Mouse (Mus musculus) left cerebral cortex, postnatal 10 days (tissue): ENCODE measurements around the gene Rpa2. TPM values are rescaled to one million over a fixed set of nuclear protein-coding genes. Genes with fewer than 3 reads are reported as not detected.
"Not testable (repeated sequence)": the region's sequence is repeated elsewhere in the genome, so short reads cannot be mapped to it uniquely, and the experiment has no call there.

ENCODE experiments used
- DNase-seq, 2 experiments: peaks; one replicate each; pipeline ENCODE4 v3.0.0; 2021 to 2022; ENCODE audit warnings: low spot score in 2 of 2, mixed read lengths in 1 of 2; ENCODE audit errors: extremely low spot score in 1 of 2
- intact Hi-C: fragments of 180-260 bp; cut with DNase I; formaldehyde crosslinking; loops from one replicate; pipeline ENCODE4 v1.15.1; 2025
- total RNA-seq, 2 experiments: library from RNA; stranded (reverse); gene quantifications; 2 replicates each; pipeline ENCODE4 v1.2.3; 2021

Rpa2 gene
- 10 to 100 TPM; 13.9 to 15.5 TPM for total RNA-seq

DNA sequence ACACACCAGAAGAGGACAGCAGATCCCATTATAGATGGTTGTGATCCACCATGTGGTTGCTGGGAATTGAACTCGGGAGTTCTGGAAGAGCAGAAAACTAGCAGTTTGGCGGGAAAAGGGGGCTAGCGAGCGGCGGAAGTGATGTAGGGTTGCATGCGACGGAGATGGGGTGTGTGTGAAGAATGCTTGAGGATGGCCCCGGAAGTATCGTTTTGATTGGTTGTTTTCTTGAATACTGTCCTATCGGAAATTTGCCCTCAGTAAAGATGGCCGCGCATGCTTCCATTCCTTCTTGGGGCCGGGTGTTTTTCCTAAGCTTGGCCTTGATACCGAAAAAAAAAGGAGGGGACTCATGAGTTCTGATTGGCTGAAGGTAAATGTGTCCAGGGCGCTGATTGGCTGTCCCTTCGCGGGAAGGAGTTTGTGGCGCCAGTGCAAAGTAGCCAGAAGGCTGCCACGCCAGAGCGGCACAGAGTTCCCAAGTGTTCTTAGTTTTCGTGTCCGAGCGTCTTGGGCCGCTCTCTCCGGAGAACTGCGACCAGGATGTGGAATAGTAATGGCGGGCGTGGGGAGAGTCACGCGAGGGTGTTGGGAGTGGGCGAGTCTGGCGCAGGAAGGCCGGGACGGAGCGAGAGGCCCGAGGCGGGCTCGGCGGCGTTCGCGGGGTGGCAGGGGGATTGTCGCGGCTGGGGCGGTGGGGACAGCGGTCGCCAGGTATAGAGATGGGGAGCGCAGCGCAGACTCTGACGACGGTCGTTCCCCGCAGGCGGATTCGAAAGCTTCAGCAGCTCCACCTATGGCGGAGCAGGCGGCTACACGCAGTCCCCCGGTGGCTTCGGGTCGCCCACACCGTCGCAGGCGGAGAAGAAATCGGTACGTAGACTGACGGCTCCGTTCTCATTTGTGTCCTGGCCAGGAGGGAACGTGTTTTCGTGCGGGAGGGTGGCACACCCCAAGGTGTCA, at the start of gene Rpa2:
Rpa2 (plus strand) TSS at position 419 of the 963 bp plus-strand sequence.
- peak; percentile 97 to 99 for DNase-seq
- intact Hi-C loops = no loop called here

DNA sequence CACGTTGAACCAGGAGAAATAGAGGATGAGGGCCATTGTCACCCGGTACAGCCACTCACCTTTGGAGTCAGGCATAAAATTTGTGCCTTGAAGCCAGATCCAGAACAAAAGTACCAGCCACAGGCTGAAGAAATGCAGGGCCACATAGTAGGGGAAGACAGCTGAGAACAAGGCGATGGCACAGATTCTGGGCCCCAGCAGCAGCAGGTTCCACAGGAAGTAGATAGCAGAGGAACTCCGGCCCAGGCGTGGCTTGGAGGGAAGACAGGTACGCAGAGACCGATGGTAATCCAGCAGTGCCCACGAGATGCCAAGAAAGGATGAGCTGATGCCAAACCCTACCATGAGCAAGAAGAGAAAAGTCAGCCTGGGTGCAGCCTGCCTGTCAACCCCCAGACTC, 39.9 kb upstream of the Rpa2 start:
- no peak for DNase-seq
- intact Hi-C loops = no loop called here

DNA sequence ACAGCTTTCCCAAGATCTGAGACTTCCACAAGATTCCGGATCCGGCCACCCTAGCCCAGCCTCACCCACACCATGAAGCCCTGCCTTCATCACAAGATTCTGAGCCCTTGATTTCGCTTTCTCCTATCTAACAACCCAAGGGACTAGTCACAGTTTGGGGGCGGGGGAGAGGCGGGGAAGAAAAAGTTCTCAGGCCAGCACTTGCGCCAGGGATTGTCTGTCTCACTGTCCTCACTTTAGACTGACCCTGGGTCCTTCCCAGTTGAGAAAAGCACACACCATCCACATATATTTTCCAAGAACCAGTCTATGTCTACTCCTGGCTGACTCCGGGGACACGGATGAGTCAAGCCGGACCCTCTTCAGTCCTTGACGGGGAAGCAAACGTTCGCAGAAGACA, 36.5 kb upstream of the Rpa2 start:
- intact Hi-C loops = no loop called here
- DNase-seq = no peak

DNA sequence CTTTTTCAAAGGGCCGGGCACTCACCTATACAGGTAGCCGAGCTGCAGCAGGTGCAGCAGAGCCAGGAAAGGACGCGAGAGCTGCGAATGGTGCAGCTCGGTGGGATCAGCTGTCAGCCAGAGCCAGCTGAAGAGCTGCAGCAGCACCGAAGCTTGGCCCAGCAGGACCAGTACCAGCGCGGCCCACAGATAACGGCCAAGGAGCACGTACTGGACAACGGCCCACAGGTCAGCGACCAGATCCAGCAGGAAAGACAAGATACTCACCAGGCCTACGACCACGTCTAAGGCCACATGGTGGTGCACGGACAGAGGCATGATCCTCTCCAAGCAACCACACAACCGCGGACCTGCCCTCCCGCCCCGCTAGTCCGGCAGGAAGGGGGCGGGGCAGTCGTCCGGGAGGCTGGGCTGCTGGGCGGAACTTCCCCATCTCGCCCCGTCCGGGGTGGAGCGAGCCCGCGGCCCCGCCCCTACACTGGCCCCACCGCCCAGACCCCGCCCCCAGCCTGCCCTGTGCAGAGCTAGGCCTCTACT, 35.9 kb upstream of the Rpa2 start, which contains the start of gene Xkr8:
Xkr8 (minus strand) TSS at position 399 of the 537 bp plus-strand sequence.
- intact Hi-C loops = no loop called here

DNA sequence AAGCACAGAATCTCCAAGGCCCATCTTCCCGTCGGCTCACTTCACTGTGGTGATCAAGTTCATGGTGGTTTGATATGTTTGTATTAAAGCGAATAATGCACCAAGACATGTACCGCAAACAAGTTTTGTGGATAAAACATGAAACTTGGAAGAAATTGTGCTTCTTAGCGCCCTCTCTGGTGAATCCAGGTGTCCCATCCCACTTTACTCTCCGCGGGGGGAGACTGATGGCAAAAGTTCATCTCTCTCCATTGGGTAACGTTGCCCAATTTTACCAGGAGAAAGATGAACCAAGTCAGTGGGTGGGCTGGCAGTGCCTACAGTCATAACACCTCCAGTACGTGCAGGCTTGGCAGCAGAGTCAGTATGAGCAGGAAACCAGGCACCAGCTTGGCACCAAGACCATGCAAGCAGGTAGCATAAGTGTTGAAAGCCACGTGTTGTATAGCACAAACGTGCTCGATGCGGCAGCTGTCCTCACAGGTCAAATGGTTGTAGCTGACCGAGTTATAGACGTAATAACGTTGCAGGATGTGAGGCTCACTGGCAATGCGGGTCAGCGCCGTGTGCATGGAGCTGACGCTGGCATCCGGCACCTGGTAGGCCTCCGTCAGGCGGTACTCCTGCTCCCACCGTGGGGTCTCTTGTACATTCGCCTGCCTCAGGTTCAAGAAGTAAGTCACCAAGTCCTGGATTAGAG, 34.9 kb upstream of the Rpa2 start:
- intact Hi-C loops = no loop called here
- no peak for DNase-seq

More for the DNA sequence above, 35.9 kb upstream of the Rpa2 start, which contains the start of gene Xkr8:
- DNase-seq = peak; percentile 45 to 95

DNA sequence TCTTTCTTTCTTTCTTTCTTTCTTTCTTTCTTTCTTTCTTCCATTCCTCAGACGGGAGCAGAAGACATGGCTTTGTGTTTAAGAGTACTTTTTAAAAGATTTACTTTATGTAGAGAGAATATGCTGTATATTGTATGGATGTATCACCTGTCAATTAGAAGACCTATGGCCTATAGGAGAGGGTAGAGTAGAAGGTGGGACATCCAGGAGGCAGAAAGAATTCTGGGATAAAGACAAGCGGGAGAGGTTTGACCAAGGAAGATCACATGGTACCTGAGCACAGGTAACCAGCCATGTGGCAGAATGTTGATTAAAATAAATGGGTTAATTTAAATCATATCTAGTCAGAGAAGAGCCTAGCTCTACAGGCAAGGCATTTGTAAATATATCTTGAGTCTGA, 33.4 kb upstream of the Rpa2 start:
- no peak for DNase-seq
- intact Hi-C loops = no loop called here

DNA sequence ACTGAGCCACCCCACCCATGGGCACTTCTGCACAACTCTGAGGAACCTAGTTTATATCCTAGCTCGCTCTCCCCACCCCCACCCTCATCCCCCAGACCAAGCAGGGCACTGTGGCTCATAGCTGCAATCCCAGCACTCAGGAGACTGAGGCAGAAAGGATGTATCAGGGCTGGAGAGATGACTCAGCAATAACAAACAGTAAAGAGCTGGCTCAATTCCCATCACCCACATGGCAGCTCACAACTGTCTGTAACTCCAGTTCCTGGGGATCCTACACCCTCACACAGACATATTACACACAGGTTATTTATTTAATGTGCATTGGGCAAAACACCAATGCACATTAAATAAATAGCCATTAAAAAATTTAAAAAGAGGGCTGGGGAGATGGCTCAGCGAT, 32.7 kb upstream of the Rpa2 start:
- DNase-seq = no peak

DNA sequence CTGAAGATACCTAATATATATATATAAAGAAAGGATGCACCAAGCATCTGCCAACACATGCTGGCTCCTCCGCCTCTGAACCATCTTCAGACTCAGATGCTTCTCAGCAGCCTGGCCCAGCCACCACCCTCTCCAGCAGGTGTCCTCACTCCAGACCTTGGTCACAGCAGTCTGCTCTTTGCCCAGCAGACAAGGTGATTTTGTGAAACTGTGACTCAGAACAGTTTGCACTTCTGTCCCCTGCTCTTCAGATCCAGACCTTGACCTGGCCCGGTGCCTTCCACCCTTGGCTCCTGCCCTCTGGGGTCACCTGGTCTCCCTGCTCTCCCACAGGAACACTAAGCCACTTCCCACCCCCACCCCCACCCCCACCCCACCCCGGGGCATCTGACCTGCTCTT, 32.2 kb upstream of the Rpa2 start:
- intact Hi-C loops = no loop called here
- no peak for DNase-seq

More for the DNA sequence above, 32.7 kb upstream of the Rpa2 start:
- intact Hi-C loops = no loop called here

DNA sequence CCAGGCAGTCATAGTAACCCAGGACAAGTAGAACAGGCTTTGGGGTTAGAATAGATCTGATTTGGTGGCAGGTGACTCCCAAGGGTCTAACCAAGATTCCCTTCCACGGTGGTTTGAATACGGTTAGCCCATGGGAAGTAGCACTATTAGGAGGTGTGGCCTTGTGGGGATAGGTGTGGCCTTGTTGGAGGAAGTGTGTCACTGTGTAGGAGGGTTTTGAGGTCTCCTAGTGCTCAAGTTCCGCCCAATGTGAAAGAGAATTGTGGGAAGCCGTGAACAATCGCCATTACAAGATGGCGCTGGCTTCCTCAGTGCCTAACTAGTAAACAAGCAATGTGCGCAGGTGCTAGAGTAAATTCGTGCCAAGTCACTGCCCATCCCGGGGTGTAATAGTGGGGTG, 31.0 kb upstream of the Rpa2 start:
- intact Hi-C loops, DNase-seq: not testable (repeated sequence)

DNA sequence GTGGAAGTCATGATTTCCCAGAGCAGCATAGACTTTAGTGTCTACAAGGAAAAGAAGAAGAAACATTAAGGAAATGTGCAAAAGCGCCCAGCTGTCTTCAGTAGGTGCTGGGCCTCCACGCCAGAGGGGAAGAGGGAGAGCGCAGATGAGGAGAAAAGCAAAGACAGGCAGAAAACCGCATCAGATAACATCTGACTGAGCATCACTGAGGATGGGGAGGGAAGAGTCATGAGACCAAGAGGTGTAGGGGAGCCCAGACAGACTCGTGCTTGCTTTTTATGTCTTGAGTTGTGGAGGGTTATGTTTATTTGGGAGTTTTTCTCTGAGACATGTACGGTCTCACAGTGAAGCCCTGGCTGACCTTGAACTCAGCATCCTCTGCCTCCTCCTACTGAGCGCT, 26.6 kb upstream of the Rpa2 start:
- no peak for DNase-seq
- intact Hi-C loops = no loop called here

DNA sequence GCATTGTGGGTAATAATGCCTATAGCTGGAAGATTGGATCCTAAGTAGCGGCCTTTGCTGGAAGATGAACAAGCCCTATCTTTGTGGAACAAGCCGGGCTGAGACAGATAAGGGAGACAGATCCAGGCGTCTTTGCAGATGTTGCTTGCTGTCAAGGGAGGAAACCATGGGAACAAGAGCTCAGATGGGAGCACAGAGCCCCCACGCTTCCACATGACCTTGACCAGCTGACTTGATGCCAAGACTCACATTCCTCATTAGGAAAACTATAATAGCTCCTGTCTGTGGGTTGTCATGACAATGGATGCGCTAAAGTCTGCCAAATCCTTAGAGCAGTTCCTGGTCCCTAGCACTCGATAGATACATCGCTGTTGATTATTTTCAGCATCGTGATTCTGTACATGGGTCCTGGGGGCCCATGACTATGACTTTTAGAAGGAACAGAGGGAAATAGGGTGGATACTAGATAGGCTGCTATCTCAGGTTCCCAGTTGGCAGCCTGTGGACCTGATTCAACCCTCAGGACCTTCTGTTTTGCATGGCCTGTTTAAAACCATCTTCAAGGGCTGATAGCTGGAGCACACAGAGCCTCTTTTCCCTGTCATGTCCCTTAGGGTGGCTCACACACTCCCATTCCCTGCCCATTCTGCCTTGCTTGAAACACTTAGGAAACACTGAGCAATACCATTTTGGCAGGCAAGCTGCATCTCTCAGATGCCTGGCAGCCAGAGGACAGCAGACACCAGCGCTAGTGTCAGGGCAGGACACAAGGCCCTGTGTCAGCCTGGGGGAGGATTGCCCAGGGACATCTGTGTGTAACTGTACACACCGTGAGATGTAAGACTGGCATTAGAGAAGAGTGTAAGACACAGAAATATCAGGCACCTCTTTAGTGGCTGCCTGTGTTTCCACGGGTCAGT, 23.9 kb upstream of the Rpa2 start:
- intact Hi-C loops = no loop called here
- peak in 1 of 2 experiments; percentile 71 for DNase-seq

DNA sequence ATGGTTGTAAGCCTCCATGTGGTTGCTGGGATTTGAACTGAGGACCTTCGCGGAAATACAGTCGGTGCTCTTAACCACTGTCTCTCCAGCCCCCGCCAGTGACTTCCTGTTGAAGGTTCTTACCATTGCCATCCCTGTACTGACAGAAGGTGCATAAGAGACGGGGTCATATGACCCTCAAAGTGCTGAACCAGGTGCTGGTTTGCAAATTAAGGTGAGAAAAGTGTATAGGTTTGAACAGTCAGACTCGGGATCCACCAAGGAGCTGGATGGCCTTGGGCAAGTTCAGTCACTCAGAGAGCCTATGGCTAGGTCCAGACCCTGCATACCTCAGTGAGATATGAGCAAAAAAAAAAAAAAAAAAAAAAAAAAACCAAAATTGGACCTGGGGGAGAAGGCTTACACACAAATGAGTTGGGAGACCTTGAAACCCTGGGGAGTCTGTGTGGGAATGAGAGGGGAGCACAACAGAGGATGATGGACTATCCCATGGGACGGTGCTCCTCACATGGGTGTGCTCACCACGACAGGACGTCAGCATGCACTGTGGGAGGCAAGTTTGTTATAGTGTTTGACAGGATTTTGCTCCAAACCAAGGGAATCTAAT, 21.1 kb upstream of the Rpa2 start:
- intact Hi-C loops = no loop called here

DNA sequence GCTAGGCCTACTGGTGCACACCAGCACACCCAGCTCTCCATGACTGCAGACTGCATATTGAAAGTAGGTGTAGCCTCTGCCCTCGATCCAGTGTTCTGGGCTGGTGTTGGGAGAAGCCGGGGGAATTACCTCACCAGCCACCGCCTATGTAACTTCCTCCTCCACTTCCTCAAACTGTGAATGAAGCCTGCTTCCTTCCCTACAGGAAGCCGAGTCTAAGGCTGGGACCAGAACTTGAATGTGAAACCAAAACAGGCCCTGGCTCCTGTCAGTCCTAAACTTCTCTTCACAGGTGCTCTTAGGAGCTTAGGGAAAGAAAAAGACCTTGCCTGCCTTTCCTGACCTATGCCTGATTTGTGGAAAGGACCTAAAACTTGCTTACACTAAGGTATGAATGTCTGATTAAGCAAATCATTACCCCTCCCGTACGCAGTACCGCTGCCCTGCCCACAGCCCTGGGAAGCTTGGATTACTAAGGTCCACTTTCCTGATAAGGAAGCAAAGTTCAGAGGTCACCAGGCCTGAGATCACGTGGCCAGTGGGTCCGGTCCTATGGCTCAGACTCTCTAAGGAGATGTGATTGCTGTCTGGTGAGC, 20.4 kb upstream of the Rpa2 start:
- intact Hi-C loops = no loop called here
- peak in 1 of 2 experiments; percentile 58 for DNase-seq

More for the DNA sequence above, 21.1 kb upstream of the Rpa2 start:
- DNase-seq = no peak

DNA sequence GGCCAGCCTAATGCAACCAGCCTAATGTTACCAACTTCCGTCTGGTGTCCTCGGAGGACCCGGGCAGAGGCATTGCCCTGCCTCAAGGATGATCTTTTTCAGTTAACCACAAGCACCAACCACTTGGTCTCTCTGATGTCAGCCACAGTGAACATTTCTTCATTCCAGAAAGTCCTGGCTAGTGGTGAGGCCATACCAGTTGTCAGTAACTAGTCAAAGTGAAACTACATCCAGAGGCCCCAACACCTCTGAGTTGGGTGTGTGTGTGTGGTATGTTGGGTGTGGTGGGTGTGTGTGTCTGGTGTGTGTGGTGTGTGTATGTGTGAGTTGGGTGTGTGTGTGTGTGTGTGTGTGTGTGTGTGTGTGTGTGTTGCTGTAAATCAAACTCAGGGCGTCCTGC, 19.4 kb upstream of the Rpa2 start:
- intact Hi-C loops = no loop called here
- DNase-seq = no peak

DNA sequence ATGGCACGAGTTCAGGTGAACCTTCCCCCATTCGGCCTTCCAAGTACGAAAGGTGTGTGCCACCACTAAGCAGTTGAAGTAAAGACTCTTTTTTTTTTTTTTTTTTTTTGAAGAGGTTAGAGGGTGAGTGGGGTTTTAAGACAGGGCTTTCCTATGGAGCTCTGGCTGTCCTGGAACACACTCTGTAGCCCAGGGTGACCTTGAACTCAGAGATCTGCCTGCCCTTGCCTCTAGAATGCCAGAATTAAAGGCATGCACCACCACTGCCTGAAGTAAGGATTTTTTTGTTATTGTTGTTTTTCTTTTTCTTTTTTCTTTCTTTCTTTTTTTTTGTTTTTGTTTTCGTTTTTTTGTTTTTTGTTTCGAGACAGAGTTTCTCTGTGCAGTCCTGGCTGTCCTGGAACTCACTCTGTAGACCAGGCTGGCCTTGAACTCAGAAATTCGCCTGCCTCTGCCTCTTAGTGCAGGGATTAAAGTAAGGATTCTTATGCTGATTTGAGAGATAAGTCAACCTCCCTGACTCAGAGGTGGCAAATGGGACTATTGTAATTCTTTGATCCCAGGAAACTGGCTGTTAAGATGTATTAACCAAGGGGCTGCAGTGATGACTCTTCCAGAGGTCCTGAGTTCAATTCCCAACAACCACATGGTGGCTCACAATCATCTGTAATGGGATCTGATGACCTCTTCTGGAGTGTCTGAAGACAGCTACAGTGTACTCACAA, 18.7 kb upstream of the Rpa2 start:
- intact Hi-C loops = no loop called here

DNA sequence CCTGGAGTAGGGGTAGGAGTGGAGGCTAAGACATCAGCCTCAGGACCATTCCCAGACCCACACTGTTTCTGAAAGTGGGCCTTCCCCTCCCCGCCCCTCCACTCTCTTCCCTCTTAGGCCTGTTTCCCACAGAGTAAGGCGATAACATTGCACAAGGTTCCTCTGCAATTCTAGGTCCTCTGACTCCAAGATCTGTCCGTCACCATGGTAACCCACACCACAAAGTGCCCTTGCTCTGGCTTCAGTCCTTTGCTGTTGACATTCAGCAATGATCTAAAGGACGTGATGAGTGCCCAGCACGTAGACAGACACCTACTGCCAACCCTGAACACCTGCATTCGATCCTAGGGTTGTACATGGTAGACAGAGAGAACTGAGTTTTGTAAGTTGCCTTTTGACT, 15.1 kb upstream of the Rpa2 start:
- intact Hi-C loops = no loop called here
- no peak for DNase-seq

More for the DNA sequence above, 18.7 kb upstream of the Rpa2 start:
- no peak for DNase-seq

DNA sequence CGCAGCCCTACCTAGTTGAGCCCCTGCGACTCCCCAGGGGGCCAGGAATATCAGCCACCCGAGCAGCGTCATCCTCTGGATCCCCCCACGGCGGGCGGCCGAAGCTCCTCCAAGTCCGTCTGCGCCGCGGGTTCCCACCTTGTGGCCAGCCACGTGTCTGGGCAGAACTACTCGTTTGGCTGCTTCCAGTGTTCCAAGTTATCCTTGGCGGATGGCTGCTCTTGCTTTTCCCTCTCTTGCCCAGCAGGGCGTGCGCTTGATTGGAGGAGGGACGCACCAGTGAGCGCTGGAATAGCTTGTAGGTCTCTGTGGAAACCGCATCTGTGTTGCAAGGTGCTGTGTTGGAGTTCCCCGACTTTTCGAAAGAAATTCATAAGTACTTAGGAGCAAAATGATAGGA, 11.2 kb upstream of the Rpa2 start, which contains the start of gene Smpdl3b:
Smpdl3b (minus strand) TSS at position 279 of the 400 bp plus-strand sequence.
- intact Hi-C loops = no loop called here
- DNase-seq = peak; percentile 71 to 85
